Mouse (Mus musculus) C2C12 (cell line): Measurements from ENCODE around the gene Trp63. TPM values are rescaled to one million over a fixed set of nuclear protein-coding genes. Genes with fewer than 3 reads are reported as not detected.

ENCODE experiments used
- H3K27me3 ChIP-seq: one replicate; pipeline ENCODE4 v1.6.1; 2011; ENCODE audit not compliant: control insufficient read depth, insufficient read depth, insufficient read length
- H3K36me3 ChIP-seq: one replicate; pipeline ENCODE4 v1.6.1; 2011; ENCODE audit not compliant: control insufficient read depth, insufficient read depth
- H3K4me3 ChIP-seq: one replicate; pipeline ENCODE4 v1.5.1; 2011; ENCODE audit warnings: mild to moderate bottlenecking, control low read depth; ENCODE audit not compliant: poor library complexity, insufficient read depth, severe bottlenecking
- H3K79me2 ChIP-seq: one replicate; pipeline ENCODE4 v1.6.1; 2011; ENCODE audit not compliant: control insufficient read depth, insufficient read depth
- H3K79me3 ChIP-seq: one replicate; pipeline ENCODE4 v1.6.1; 2011; ENCODE audit warnings: low read depth, control low read depth
- H3ac ChIP-seq: one replicate; pipeline ENCODE3; 2011; ENCODE audit warnings: low read depth; ENCODE audit not compliant: control insufficient read depth, insufficient read length
- CEBPB ChIP-seq: IDR thresholded peaks from one replicate; pipeline ENCODE4 v1.6.1; 2011; ENCODE audit warnings: low read depth, mild to moderate bottlenecking, control low read depth, moderate library complexity
- CTCF ChIP-seq: IDR thresholded peaks from one replicate; pipeline ENCODE4 v1.5.1; 2011; ENCODE audit not compliant: control insufficient read depth, insufficient read depth, insufficient read length
- FOSL1 ChIP-seq: IDR thresholded peaks from one replicate; pipeline ENCODE4 v1.8.0; 2011; ENCODE audit warnings: mild to moderate bottlenecking, low read length; ENCODE audit not compliant: poor library complexity, insufficient read depth, severe bottlenecking
- MAX ChIP-seq: IDR thresholded peaks from one replicate; pipeline ENCODE4 v1.6.1; 2011; ENCODE audit warnings: mild to moderate bottlenecking, control low read depth
- MYOD1 ChIP-seq: IDR thresholded peaks from one replicate; pipeline ENCODE4 v1.6.1; 2011; ENCODE audit warnings: low read depth; ENCODE audit not compliant: control insufficient read depth, insufficient read length
- MYOG ChIP-seq: IDR thresholded peaks from one replicate; pipeline ENCODE4 v1.6.1; 2011; ENCODE audit not compliant: control insufficient read depth, insufficient read length; ENCODE audit errors: extremely low read depth
- USF1 ChIP-seq: IDR thresholded peaks from one replicate; pipeline ENCODE4 v1.6.1; 2011; ENCODE audit warnings: low read depth, mild to moderate bottlenecking, control low read depth, moderate library complexity
- polyA plus RNA-seq: library from polyadenylated mRNA; unstranded; fragments of >200 nt; fragmentation: generic; extraction: Trizol; gene quantifications from one replicate; pipeline ENCODE4 v1.2.1, GENCODE M21; 2012; ENCODE audit warnings: missing spikeins

The Trp63 gene
- polyA plus RNA-seq, 1 experiment: not detected

GRCm38 (mm10) chr16:25727001-25727400 lies 43.4 kb downstream of the Trp63 start:
- H3K79me2 ChIP-seq: no peaks in the 10 kb centered on the region
- no peak overlapping the region for H3K4me3 ChIP-seq
- no peaks in the 10 kb centered on the region for H3K36me3 ChIP-seq
- no peak for TF ChIP-seq FOSL1
- TF ChIP-seq CTCF: no peak
- no peak for TF ChIP-seq USF1
- no peak for TF ChIP-seq MAX
- TF ChIP-seq MYOD1: no peak
- no peak for TF ChIP-seq MYOG
- TF ChIP-seq CEBPB: no peak
- H3K27me3 ChIP-seq: no peaks in the 10 kb centered on the region
- no peaks in the 10 kb centered on the region for H3K79me3 ChIP-seq
- no peak overlapping the region for H3ac ChIP-seq

- no peaks in the 10 kb centered on the region for H3K79me3 ChIP-seq
Observed at GRCm38 (mm10) chr16:25727957-25728506, 44.5 kb downstream of the Trp63 start.

GRCm38 (mm10) chr16:25736912-25737311 lies 53.3 kb downstream of the Trp63 start:
- H3K79me3 ChIP-seq: no peaks in the 10 kb centered on the region

More at GRCm38 (mm10) chr16:25727957-25728506, 44.5 kb downstream of the Trp63 start:
- H3ac ChIP-seq: no peak overlapping the region
- TF ChIP-seq MYOG: no peak
- no peak for TF ChIP-seq FOSL1
- TF ChIP-seq MAX: no peak
- TF ChIP-seq MYOD1: no peak
- TF ChIP-seq CEBPB: no peak
- TF ChIP-seq USF1: no peak
- no peak for TF ChIP-seq CTCF
- no peaks in the 10 kb centered on the region for H3K27me3 ChIP-seq
- no peak overlapping the region for H3K4me3 ChIP-seq
- no peaks in the 10 kb centered on the region for H3K79me2 ChIP-seq
- no peaks in the 10 kb centered on the region for H3K36me3 ChIP-seq

GRCm38 (mm10) chr16:25737623-25738050 lies 54.1 kb downstream of the Trp63 start:
- no peak for TF ChIP-seq MAX
- no peak for TF ChIP-seq MYOD1
- Histone ChIP-seq H3K27me3 (no peaks in the 10 kb centered on the region), H3ac (no peak overlapping the region), H3K4me3 (no peak overlapping the region), H3K79me2 (no peaks in the 10 kb centered on the region), H3K36me3 (no peaks in the 10 kb centered on the region), H3K79me3 (no peaks in the 10 kb centered on the region)

More at GRCm38 (mm10) chr16:25736912-25737311, 53.3 kb downstream of the Trp63 start:
- Histone ChIP-seq H3K27me3 (no peaks in the 10 kb centered on the region), H3K4me3 (no peak overlapping the region), H3K36me3 (no peaks in the 10 kb centered on the region), H3K79me2 (no peaks in the 10 kb centered on the region), H3ac (no peak overlapping the region)
- TF ChIP-seq FOSL1 (no peak), CTCF (no peak), MAX (no peak), CEBPB (no peak)

GRCm38 (mm10) chr16:25746807-25747206 lies 63.2 kb downstream of the Trp63 start:
- no peak overlapping the region for H3K4me3 ChIP-seq
- TF ChIP-seq MYOG (no peak), CTCF (no peak)
- no peaks in the 10 kb centered on the region for H3K79me2 ChIP-seq
- no peaks in the 10 kb centered on the region for H3K27me3 ChIP-seq
- H3ac ChIP-seq: no peak overlapping the region
- no peaks in the 10 kb centered on the region for H3K79me3 ChIP-seq
- H3K36me3 ChIP-seq: no peaks in the 10 kb centered on the region

GRCm38 (mm10) chr16:25751866-25752265 lies 68.3 kb downstream of the Trp63 start:
- TF ChIP-seq CTCF: no peak

More at GRCm38 (mm10) chr16:25751866-25752265, 68.3 kb downstream of the Trp63 start:
- Histone ChIP-seq H3K27me3 (no peaks in the 10 kb centered on the region), H3K4me3 (no peak overlapping the region), H3K79me2 (no peaks in the 10 kb centered on the region), H3K79me3 (no peaks in the 10 kb centered on the region), H3K36me3 (no peaks in the 10 kb centered on the region), H3ac (no peak overlapping the region)
